Mouse (Mus musculus): ENCODE measurements at regions not wholly inside any gene's neighbourhood (a gene's known extent, or its start where the extent isn't known, plus 50 kb on each side); places are given as distances from the start of the nearest gene placed in this dataset.
"Not testable (repeated sequence)": the region's sequence is repeated elsewhere in the genome, so short reads cannot be mapped to it uniquely, and the experiment has no call there.

- not testable (repeated sequence) for H3K27me3 ChIP-seq (ENCODE audit: control insufficient read depth, insufficient read depth, low read length); ATAC-seq (ENCODE audit: low FRiP score); H3K4me2 ChIP-seq; H3K27ac ChIP-seq (ENCODE audit: low read depth, low read length); H3K4me3 ChIP-seq (ENCODE audit: low read depth, low read length); H3K4me1 ChIP-seq (ENCODE audit: control insufficient read depth, insufficient read depth, low read length); DNase-seq (ENCODE audit: low spot score, missing footprints); H3K36me3 ChIP-seq (ENCODE audit: control insufficient read depth, insufficient read depth, low read length); H3K9ac ChIP-seq (ENCODE audit: low read length); H3K9me3 ChIP-seq (ENCODE audit: control insufficient read depth, low read length)
- WGBS, result 83% methylated on average over 8 of the region's 8 CpGs
Observed at GRCm38 (mm10) chr13:6828601-6829330, 180.2 kb upstream of the Pfkp start.

- Histone ChIP-seq H3K4me3 (ENCODE audit: low read depth, low read length) (no peak overlapping the region), H3K9ac (ENCODE audit: low read length) (no peak overlapping the region), H3K27me3 (ENCODE audit: control insufficient read depth, insufficient read depth, low read length) (no peaks in the 10 kb centered on the region), H3K9me3 (ENCODE audit: control insufficient read depth, low read length) (no peaks in the 10 kb centered on the region), H3K4me1 (ENCODE audit: control insufficient read depth, insufficient read depth, low read length) (no peaks in the 10 kb centered on the region), H3K36me3 (ENCODE audit: control insufficient read depth, insufficient read depth, low read length) (no peaks in the 10 kb centered on the region), H3K27ac (ENCODE audit: low read depth, low read length) (no peak overlapping the region), H3K4me2 (no peak overlapping the region)
- ATAC-seq (ENCODE audit: low FRiP score), result no peak
- no peak for DNase-seq (ENCODE audit: low spot score, missing footprints)
- 82% methylated on average over 5 of the region's 5 CpGs for WGBS
Observed at GRCm38 (mm10) chr13:6802243-6803157, 153.9 kb upstream of the Pfkp start.

GRCm38 (mm10) chr13:6767936-6768588 lies 119.5 kb upstream of the Pfkp start:
- no peak overlapping the region for H3K4me3 ChIP-seq (ENCODE audit: low read depth, low read length)
- 86% methylated on average over 6 of the region's 6 CpGs for WGBS
- H3K9ac ChIP-seq (ENCODE audit: low read length), result no peak overlapping the region
- no peaks in the 10 kb centered on the region; the same call in 1 of the 2 replicates for H3K4me1 ChIP-seq (ENCODE audit: control insufficient read depth, insufficient read depth, low read length)
- H3K36me3 ChIP-seq (ENCODE audit: control insufficient read depth, insufficient read depth, low read length), result no peaks in the 10 kb centered on the region
- no peaks in the 10 kb centered on the region for H3K27me3 ChIP-seq (ENCODE audit: control insufficient read depth, insufficient read depth, low read length)
- ATAC-seq (ENCODE audit: low FRiP score), result no peak
- no peak overlapping the region for H3K27ac ChIP-seq (ENCODE audit: low read depth, low read length)
- no peak for DNase-seq (ENCODE audit: low spot score, missing footprints)
- no peak overlapping the region for H3K4me2 ChIP-seq
- H3K9me3 ChIP-seq (ENCODE audit: control insufficient read depth, low read length), result no peaks in the 10 kb centered on the region

GRCm38 (mm10) chr13:6757151-6757550 lies 108.6 kb upstream of the Pfkp start:
- no peak for DNase-seq (ENCODE audit: low spot score, missing footprints)

GRCm38 (mm10) chr13:6751599-6751998 lies 103.0 kb upstream of the Pfkp start:
- Histone ChIP-seq H3K4me2 (no peak overlapping the region), H3K36me3 (ENCODE audit: control insufficient read depth, insufficient read depth, low read length) (no peaks in the 10 kb centered on the region), H3K4me1 (ENCODE audit: control insufficient read depth, insufficient read depth, low read length) (no peaks in the 10 kb centered on the region), H3K9me3 (ENCODE audit: control insufficient read depth, low read length) (no peaks in the 10 kb centered on the region), H3K27ac (ENCODE audit: low read depth, low read length) (no peak overlapping the region), H3K4me3 (ENCODE audit: low read depth, low read length) (no peak overlapping the region), H3K9ac (ENCODE audit: low read length) (no peak overlapping the region), H3K27me3 (ENCODE audit: control insufficient read depth, insufficient read depth, low read length) (no peaks in the 10 kb centered on the region)
- DNase-seq (ENCODE audit: low spot score, missing footprints) (no peak), ATAC-seq (ENCODE audit: low FRiP score) (no peak)
- WGBS, result 81% methylated on average over 5 of the region's 5 CpGs

More at GRCm38 (mm10) chr13:6757151-6757550, 108.6 kb upstream of the Pfkp start:
- Histone ChIP-seq H3K4me1 (ENCODE audit: control insufficient read depth, insufficient read depth, low read length) (no peaks in the 10 kb centered on the region), H3K9ac (ENCODE audit: low read length) (no peak overlapping the region), H3K27me3 (ENCODE audit: control insufficient read depth, insufficient read depth, low read length) (no peaks in the 10 kb centered on the region), H3K4me2 (no peak overlapping the region), H3K36me3 (ENCODE audit: control insufficient read depth, insufficient read depth, low read length) (no peaks in the 10 kb centered on the region), H3K27ac (ENCODE audit: low read depth, low read length) (no peak overlapping the region), H3K4me3 (ENCODE audit: low read depth, low read length) (no peak overlapping the region), H3K9me3 (ENCODE audit: control insufficient read depth, low read length) (no peaks in the 10 kb centered on the region)
- ATAC-seq (ENCODE audit: low FRiP score), result peak; percentile 44
- 100% methylated on average over 1 of the region's 1 CpGs for WGBS

- H3K27ac ChIP-seq (ENCODE audit: low read depth, low read length), result no peak overlapping the region
- no peak for ATAC-seq (ENCODE audit: low FRiP score)
- no peak overlapping the region for H3K9ac ChIP-seq (ENCODE audit: low read length)
- no peaks in the 10 kb centered on the region for H3K27me3 ChIP-seq (ENCODE audit: control insufficient read depth, insufficient read depth, low read length)
- DNase-seq (ENCODE audit: low spot score, missing footprints), result no peak
- H3K36me3 ChIP-seq (ENCODE audit: control insufficient read depth, insufficient read depth, low read length), result no peaks in the 10 kb centered on the region
- 68% methylated on average over 1 of the region's 1 CpGs for whole genome bisulfite sequencing
- H3K4me1 ChIP-seq (ENCODE audit: control insufficient read depth, insufficient read depth, low read length), result no peaks in the 10 kb centered on the region
- no peaks in the 10 kb centered on the region for H3K9me3 ChIP-seq (ENCODE audit: control insufficient read depth, low read length)
- no peak overlapping the region for H3K4me3 ChIP-seq (ENCODE audit: low read depth, low read length)
- no peak overlapping the region for H3K4me2 ChIP-seq
Observed at GRCm38 (mm10) chr13:6751149-6751548, 102.6 kb upstream of the Pfkp start.

- Histone ChIP-seq H3K36me3 (ENCODE audit: control insufficient read depth, insufficient read depth, low read length) (no peaks in the 10 kb centered on the region), H3K4me3 (ENCODE audit: low read depth, low read length) (no peak overlapping the region), H3K27me3 (ENCODE audit: control insufficient read depth, insufficient read depth, low read length) (no peaks in the 10 kb centered on the region), H3K9ac (ENCODE audit: low read length) (no peak overlapping the region), H3K4me2 (no peak overlapping the region), H3K4me1 (ENCODE audit: control insufficient read depth, insufficient read depth, low read length) (no peaks in the 10 kb centered on the region), H3K9me3 (ENCODE audit: control insufficient read depth, low read length) (no peaks in the 10 kb centered on the region), H3K27ac (ENCODE audit: low read depth, low read length) (no peak overlapping the region)
- 79% methylated on average over 4 of the region's 4 CpGs for WGBS
- DNase-seq (ENCODE audit: low spot score, missing footprints), result peak; percentile 53
- no peak for ATAC-seq (ENCODE audit: low FRiP score)
Observed at GRCm38 (mm10) chr13:6741916-6742315, 93.3 kb upstream of the Pfkp start.

- Histone ChIP-seq H3K9me3 (ENCODE audit: control insufficient read depth, low read length) (no peaks in the 10 kb centered on the region), H3K4me1 (ENCODE audit: control insufficient read depth, insufficient read depth, low read length) (no peaks in the 10 kb centered on the region), H3K9ac (ENCODE audit: low read length) (no peak overlapping the region), H3K4me3 (ENCODE audit: low read depth, low read length) (no peak overlapping the region), H3K4me2 (no peak overlapping the region), H3K27ac (ENCODE audit: low read depth, low read length) (no peak overlapping the region), H3K36me3 (ENCODE audit: control insufficient read depth, insufficient read depth, low read length) (no peaks in the 10 kb centered on the region), H3K27me3 (ENCODE audit: control insufficient read depth, insufficient read depth, low read length) (no peaks in the 10 kb centered on the region)
- ATAC-seq (ENCODE audit: low FRiP score), result peak; percentile 87
- WGBS, result 53% methylated on average over 6 of the region's 6 CpGs
- peak; percentile 88 for DNase-seq (ENCODE audit: low spot score, missing footprints)
Observed at GRCm38 (mm10) chr13:6736984-6737566, 88.5 kb upstream of the Pfkp start.
